Mouse (Mus musculus) mouse embryonic stem cell (cell line): ENCODE measurements at regions not wholly inside any gene's neighbourhood (a gene's known extent, or its start where the extent isn't known, plus 50 kb on each side); places are given as distances from the start of the nearest gene placed in this dataset.
"Not testable (repeated sequence)": the region's sequence is repeated elsewhere in the genome, so short reads cannot be mapped to it uniquely, and the experiment has no call there.

Source experiments
- in situ Hi-C, 2 experiments: fragments of 300-500 bp; cut with MboI; formaldehyde crosslinking; loops; 1 replicate in 1 of 2; 3 replicates in 1 of 2; pipeline ENCODE4 v1.14.3; 2019 to 2020; ENCODE audit warnings: low sequenced_read_pairs in 2 of 2, low pct_unique_long_range_greater_than_20kb in 1 of 2, mixed read lengths in 1 of 2; ENCODE audit not compliant: unreplicated experiment in 1 of 2

DNA sequence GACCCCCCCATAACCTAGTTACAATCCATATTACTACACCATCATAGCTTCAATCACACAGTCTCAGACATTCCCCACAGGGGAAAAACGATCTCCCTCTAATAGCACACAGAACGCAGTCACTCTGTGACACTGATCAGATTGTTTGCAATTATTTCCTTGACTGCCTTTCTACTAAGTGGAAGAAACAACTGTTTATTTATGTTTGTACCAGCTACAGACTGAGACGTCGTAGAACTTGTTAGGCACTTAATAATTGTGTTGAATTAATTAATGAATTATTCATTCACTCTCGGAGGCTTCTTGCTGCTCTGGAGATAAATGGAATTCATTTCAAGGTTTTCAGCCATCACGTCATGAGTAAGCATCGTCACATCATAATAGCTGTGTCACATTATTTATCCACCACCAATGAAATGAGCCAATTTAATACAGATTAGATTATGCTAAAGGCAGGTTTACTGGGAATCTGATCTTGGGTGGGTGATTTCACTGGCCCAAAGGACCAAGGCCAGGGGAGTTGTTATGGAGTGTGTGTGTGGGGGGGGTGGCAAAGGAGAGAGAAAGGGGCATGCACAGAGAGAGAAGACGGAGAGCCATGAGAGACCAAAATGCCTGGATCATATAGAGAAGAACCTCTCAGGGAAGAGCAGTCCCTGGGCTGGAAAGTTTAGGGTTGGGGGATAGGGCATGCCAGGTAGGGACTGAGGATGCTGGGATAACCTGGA lies 355.7 kb upstream of the Zwint start:
- in situ Hi-C loops: no loop called here

DNA sequence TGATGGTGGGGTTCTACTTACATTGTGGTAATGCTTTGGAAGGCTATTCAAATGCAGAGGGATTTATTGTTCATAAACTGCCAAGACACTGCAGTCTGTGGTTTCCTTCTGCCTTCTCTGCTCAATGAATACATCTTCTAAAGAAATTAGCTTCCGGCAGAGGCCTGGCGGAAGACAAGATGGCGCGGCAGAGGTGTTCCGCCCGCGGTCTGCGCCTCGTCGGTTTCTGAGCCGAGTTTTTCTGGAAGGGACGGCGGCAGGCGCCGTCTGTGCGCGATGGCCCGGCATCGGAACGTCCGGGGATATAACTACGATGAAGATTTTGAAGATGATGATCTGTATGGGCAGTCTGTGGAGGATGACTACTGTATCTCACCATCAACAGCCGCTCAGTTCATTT lies 345.6 kb upstream of the Zwint start:
- in situ Hi-C loops: not testable (repeated sequence)

GRCm38 (mm10) chr10:72318308-72318707 lies 336.3 kb upstream of the Zwint start:
- in situ Hi-C loops: no loop called here

DNA sequence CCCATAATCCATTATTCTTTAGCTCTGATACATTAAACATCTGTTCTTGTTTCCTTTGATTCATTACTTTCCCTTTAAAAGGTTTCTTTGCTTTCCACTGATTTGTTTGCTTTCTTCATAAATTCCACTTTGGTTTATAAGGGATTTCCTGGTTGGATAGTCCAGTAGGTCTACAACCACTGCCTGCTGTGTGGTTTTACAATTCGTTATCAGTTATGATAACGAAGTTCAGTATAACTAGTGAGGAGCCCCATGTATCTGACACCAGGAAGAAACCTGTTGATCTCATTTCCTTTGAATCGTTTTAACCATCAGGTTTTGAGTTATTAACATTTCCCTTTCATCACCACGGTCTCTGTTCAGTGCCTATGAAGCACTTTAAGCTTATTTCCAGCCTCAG lies 334.3 kb upstream of the Zwint start:
- in situ Hi-C loops: no loop called here

DNA sequence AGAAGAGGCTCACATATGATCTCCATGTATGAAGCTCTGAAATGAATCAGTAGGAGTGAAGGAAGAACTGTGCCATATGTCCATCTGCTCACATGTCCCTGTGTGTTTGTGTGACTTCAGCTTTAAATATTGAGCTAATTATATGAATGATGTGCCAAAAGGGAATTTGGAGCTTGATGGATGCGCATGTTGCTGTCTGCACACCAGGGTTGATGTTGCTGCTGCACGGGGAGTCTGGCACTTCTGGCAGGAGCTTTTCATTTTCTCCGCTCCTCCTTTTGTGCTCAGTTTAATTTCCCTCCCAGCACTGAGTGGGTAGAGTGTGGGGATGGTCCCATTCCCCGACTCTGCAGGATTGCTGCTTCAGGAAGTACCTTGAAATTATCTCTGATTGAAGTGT lies 328.0 kb upstream of the Zwint start:
- in situ Hi-C loops: no loop called here

GRCm38 (mm10) chr10:72347253-72347652 lies 307.4 kb upstream of the Zwint start:
- in situ Hi-C loops: no loop called here

DNA sequence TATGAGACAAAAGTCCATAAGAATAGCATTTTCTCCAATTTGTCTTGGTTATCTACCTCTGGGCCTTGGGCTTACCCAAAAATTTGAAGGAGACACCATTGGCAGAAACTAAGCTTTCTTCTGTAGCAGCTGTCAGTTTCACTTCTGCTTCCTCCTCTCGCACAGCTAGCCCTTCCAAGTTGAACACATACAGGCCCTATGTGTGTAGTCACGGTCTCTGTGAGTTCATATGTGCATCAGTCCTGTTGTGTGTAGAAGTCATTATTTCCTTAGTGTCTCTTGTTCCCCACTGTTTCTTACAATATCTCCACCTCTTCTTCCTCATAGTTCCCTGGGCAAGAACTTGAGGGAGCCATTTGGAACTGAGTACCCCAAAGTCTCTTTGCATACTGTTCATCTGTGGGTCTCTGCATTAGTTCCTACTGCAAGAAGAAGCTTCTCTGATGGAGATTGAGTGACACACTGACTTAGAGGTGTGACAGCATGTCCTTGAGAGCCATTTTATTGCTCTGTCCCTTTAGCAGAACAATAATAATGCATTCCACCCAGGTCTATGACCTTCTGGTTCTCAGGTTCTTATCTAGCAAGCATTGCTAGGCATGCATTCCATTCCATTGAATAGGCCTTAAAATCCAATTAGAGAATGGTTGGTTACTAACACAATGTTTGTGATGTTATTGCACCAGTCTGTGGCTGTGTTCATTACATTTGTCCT lies 306.5 kb upstream of the Zwint start:
- in situ Hi-C loops: no loop called here

DNA sequence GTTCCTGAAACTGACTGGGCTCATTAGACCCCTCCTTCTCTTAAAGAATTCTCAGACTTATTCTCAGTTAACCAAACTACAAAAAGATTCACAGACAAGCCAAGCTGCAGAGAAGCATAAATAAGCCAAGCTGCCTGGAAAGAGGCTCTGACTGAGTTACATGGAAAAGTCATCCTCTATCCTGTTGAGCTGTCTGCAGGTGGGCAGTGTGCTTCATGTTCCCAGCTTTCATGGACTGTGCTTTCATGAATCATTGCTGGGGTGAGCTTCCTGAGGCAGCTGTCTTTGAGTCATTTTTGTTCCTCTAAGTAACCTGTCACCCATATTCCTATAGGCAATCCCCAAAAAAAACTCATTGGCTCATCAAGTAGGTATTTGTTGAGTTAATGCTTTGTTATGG lies 301.8 kb upstream of the Zwint start:
- in situ Hi-C loops: no loop called here

- in situ Hi-C loops: no loop called here
Measured at GRCm38 (mm10) chr10:72353515-72353914, 301.1 kb upstream of the Zwint start.

DNA sequence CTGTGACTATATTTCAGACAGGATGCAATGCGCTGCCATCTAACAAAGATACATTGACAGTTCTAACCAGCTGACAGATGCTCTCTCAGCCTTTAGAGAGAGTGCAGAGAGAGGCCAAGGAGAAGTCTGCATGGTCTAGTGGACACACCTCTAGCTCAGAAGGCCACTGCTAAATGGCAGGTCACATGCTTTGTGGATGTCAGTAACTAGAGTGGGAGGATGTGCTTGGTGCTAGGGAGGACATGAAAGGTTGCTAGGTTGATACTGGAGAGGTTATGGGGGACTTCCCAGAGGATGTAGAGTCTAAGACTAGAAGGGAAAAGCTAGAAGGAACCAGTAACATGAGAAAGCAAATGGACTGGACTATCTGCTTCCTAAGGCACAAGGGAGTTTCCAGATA lies 271.3 kb upstream of the Zwint start:
- in situ Hi-C loops: loop anchor here (25.0 kb wide), 2 partner anchors 271 to 946 kb away; no protein-coding TSS in a partner anchor

GRCm38 (mm10) chr10:72384826-72385225 lies 269.8 kb upstream of the Zwint start:
- in situ Hi-C loops: loop anchor here (25.0 kb wide), 2 partner anchors 273 to 948 kb away; no protein-coding TSS in a partner anchor

DNA sequence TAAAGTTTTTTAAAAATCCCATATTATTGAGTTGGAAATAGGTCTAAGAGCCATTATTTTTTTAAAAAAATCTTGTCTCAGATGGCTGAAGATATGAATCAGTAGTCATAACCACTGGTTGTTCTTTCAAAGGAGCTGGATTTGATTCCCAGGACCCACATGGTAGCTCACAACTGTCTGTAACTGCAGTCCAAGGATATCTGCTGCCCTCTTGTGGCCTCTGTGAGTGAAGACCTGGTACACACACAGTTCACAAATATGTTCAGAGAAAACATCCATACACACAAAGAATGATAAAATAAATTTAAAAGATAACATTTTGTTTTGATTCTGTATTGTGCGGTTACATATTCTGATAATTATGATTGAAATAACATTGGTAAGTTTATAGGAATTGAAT lies 263.2 kb upstream of the Zwint start:
- in situ Hi-C loops: loop anchor here (10.0 to 25.0 kb wide), 3 partner anchors 279 to 954 kb away; no protein-coding TSS in a partner anchor

DNA sequence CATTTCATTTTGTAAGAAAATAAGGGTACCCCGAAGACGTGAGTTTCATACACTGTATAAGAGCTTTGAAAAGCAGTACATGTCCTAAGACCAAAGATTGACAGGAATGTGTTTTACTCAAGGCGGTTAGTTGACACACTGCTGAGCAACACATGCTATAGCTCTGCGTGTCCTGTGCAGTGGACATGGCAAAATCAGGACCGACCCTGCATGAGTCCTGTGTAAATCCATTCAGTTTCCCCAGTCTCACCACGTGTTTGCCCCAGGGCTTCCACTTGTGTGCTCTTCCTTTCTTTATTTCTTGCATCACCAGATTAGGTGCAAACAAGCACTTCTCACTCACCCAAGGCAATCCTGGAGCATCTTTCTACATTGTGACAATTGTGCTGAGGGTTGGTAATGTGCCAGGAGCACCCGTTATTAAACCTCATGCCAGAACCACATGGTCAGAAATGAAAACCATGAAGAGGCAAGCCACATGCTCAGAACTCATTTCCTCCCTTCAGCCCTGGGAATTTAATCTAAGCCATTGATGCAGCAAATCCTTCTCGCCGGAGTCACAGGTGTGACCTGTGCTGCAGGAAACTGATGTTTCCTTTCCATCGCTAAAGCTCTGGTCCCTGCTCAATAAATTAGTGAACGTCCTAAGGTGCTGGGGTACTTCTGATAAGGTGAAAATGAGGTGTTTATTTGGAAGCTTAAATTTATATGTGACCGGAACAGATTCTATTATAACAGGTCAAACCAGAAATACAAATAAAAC lies 261.2 kb upstream of the Zwint start:
- in situ Hi-C loops: loop anchor here (10.0 to 25.0 kb wide), 3 partner anchors 281 to 956 kb away; no protein-coding TSS in a partner anchor

DNA sequence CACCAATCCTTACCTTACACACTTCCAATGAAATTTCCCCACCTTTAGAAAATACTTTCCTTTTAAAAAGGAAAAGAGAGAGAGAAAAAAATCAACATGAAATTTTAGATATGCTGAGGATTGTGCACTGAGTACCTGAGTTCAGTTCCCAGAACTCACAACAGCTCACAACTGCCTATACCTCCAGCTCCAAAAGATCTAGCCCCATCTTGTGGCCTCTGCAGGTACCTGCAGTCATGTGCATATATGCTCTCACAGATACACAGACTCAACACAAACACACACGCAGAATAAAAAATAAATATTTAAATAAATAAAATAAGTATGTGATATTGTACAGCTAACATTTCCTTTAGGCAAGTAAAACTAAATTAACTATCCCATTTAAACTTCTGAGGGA lies 260.3 kb upstream of the Zwint start:
- in situ Hi-C loops: loop anchor here (10.0 to 25.0 kb wide), 3 partner anchors 282 to 957 kb away; no protein-coding TSS in a partner anchor

GRCm38 (mm10) chr10:72403290-72403689 lies 251.4 kb upstream of the Zwint start:
- in situ Hi-C loops: no loop called here

DNA sequence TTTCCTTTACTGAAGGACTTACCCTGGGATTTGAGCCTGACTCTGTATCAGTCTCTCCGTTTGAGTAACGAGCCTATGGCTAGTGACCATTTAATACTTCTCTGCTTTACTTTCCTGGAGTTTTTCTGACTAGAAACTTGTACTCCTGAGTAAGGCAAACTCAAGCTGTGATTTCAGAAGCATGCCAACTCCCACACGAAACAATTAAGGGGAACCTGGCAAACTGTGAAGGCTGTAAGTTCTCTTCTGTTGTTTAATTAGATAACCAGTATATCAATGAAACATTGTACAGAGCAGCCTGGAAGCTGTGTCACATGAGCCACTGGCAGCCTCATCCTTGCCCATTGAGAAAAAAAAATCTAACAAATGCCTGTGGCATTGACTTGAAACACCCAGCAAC lies 244.3 kb upstream of the Zwint start:
- in situ Hi-C loops: no loop called here

GRCm38 (mm10) chr10:72411670-72412069 lies 243.0 kb upstream of the Zwint start:
- in situ Hi-C loops: no loop called here

- in situ Hi-C loops: no loop called here
Measured at GRCm38 (mm10) chr10:72454629-72455028, 200.0 kb upstream of the Zwint start.

DNA sequence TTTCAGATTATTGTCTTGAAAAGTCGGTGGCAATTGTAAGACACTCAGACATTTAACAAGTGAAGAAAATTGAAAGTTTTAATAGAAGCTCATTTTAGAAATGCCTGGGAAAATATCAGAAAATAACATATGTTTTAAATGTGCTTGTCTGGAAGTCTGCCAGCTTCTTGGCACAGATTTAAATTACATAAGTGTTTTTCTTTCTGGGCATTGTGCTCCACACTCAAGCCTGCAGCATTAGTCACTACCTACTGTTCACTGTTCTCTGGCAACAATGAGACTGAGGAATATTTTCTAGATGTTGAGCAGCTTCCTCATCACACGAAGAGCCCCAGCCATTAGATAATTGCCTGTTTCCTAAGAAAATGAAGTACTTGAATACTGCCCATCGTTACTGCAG lies 170.3 kb upstream of the Zwint start:
- in situ Hi-C loops: no loop called here
